Mouse (Mus musculus) E14TG2a.4 (cell line): ENCODE data around the gene Dnajb13.

ENCODE experiments used
- CTCF ChIP-seq: conservative IDR thresholded peaks from 2 replicates; pipeline ENCODE4 v1.5.1; 2014; ENCODE audit warnings: low read length
- NANOG ChIP-seq: IDR thresholded peaks from 2 replicates; pipeline ENCODE4 v1.6.1; 2014; ENCODE audit warnings: borderline replicate concordance, low read length, mixed read lengths

- TF ChIP-seq NANOG (no peak), CTCF (no peak)
Observed at GRCm38 (mm10) chr7:100520204-100520603, 5.4 kb upstream of the Dnajb13 start.
